Mouse (Mus musculus): ENCODE data around the gene Mcl1. TPM values are rescaled to one million over a fixed set of nuclear protein-coding genes. Genes with fewer than 3 reads are reported as not detected.
"Not testable (repeated sequence)": the region's sequence is repeated elsewhere in the genome, so short reads cannot be mapped to it uniquely, and the experiment has no call there.

The Mcl1 gene
- polyA plus RNA-seq, 1 experiment from 2014 or later: 46.3 TPM

- Histone ChIP-seq H3K4me1 (replicated peaks) (peaks cover 12% of the 10 kb centered on the region), H3K9ac (no peak overlapping the region), H3K27ac (replicated peaks) (no peak overlapping the region), H3K36me3 (no peaks in the 10 kb centered on the region), H3K4me2 (no peak overlapping the region), H3K4me3 (no peak overlapping the region), H3K27me3 (no peaks in the 10 kb centered on the region), H3K9me3 (no peaks in the 10 kb centered on the region)
- 69% methylated on average over 5 of the region's 5 CpGs for WGBS
- no peak for ATAC-seq (ENCODE audit: low FRiP score, low read depth)
These were observed 24.3 kb downstream of the Mcl1 start for GRCm38 (mm10) chr3:95682878-95683277.

- no peak overlapping the region for H3K4me3 ChIP-seq
These were observed 26.3 kb downstream of the Mcl1 start for GRCm38 (mm10) chr3:95684846-95685245.

GRCm38 (mm10) chr3:95685301-95685700 is 26.7 kb downstream of the Mcl1 start:
- Histone ChIP-seq H3K36me3 (no peaks in the 10 kb centered on the region), H3K27ac (replicated peaks) (no peak overlapping the region), H3K27me3 (no peaks in the 10 kb centered on the region), H3K9me3 (no peaks in the 10 kb centered on the region), H3K4me3 (no peak overlapping the region), H3K9ac (no peak overlapping the region), H3K4me2 (no peak overlapping the region), H3K4me1 (replicated peaks) (peaks cover 14% of the 10 kb centered on the region)
- ATAC-seq (ENCODE audit: low FRiP score, low read depth): no peak
- 82% methylated on average over 4 of the region's 4 CpGs for WGBS

More at GRCm38 (mm10) chr3:95684846-95685245, 26.3 kb downstream of the Mcl1 start:
- Histone ChIP-seq H3K36me3 (no peaks in the 10 kb centered on the region), H3K9me3 (no peaks in the 10 kb centered on the region), H3K9ac (no peak overlapping the region), H3K27me3 (no peaks in the 10 kb centered on the region), H3K4me2 (no peak overlapping the region), H3K27ac (replicated peaks) (no peak overlapping the region), H3K4me1 (replicated peaks) (peaks cover 14% of the 10 kb centered on the region)
- ATAC-seq (ENCODE audit: low FRiP score, low read depth): no peak
- 83% methylated on average over 6 of the region's 8 CpGs for WGBS

- no peak overlapping the region for H3K27ac ChIP-seq (replicated peaks)
- no peaks in the 10 kb centered on the region for H3K9me3 ChIP-seq
- no peaks in the 10 kb centered on the region for H3K27me3 ChIP-seq
- no peak for ATAC-seq (ENCODE audit: low FRiP score, low read depth)
- no peaks in the 10 kb centered on the region for H3K36me3 ChIP-seq
- H3K4me1 ChIP-seq (replicated peaks): peaks cover 14% of the 10 kb centered on the region
- H3K4me2 ChIP-seq: no peak overlapping the region
- no peak overlapping the region for H3K4me3 ChIP-seq
- WGBS: 83% methylated on average over 2 of the region's 2 CpGs
- no peak overlapping the region for H3K9ac ChIP-seq
These were observed 27.1 kb downstream of the Mcl1 start for GRCm38 (mm10) chr3:95685701-95686100.

GRCm38 (mm10) chr3:95686492-95687167 is 28.0 kb downstream of the Mcl1 start:
- H3K36me3 ChIP-seq: no peaks in the 10 kb centered on the region

GRCm38 (mm10) chr3:95687168-95687523 is 28.6 kb downstream of the Mcl1 start:
- H3K4me2 ChIP-seq: peak overlapping the region; percentile 90
- 9% methylated on average over 4 of the region's 4 CpGs for WGBS
- peaks cover 14% of the 10 kb centered on the region for H3K4me1 ChIP-seq (replicated peaks)
- peak; percentile 63 for ATAC-seq (ENCODE audit: low FRiP score, low read depth)
- peak overlapping the region; percentile 40 for H3K4me3 ChIP-seq
- no peak overlapping the region for H3K9ac ChIP-seq
- no peaks in the 10 kb centered on the region for H3K36me3 ChIP-seq
- no peaks in the 10 kb centered on the region for H3K9me3 ChIP-seq
- H3K27ac ChIP-seq (replicated peaks): no peak overlapping the region
- no peaks in the 10 kb centered on the region for H3K27me3 ChIP-seq

More at GRCm38 (mm10) chr3:95686492-95687167, 28.0 kb downstream of the Mcl1 start:
- no peaks in the 10 kb centered on the region for H3K9me3 ChIP-seq
- no peaks in the 10 kb centered on the region for H3K27me3 ChIP-seq
- H3K4me3 ChIP-seq: no peak overlapping the region
- H3K4me1 ChIP-seq (replicated peaks): peaks cover 14% of the 10 kb centered on the region
- 44% methylated on average over 10 of the region's 10 CpGs for WGBS
- no peak for ATAC-seq (ENCODE audit: low FRiP score, low read depth)
- no peak overlapping the region for H3K9ac ChIP-seq
- H3K4me2 ChIP-seq: peak overlapping the region; percentile 90
- H3K27ac ChIP-seq (replicated peaks): no peak overlapping the region

GRCm38 (mm10) chr3:95687524-95688421 is 29.2 kb downstream of the Mcl1 start, which contains the start of gene Adamtsl4:
Adamtsl4 (minus strand) TSS chr3:95687917.
- 4% methylated on average over 50 of the region's 50 CpGs for WGBS
- H3K4me1 ChIP-seq (replicated peaks): peaks cover 14% of the 10 kb centered on the region
- H3K36me3 ChIP-seq: no peaks in the 10 kb centered on the region
- peak; percentile 57 for ATAC-seq (ENCODE audit: low FRiP score, low read depth)
- H3K4me3 ChIP-seq: peak within 1 kb of the TSS; percentile 40
- 0 out of 2 replicates have a peak within 1 kb of the TSS, but pooled peaks have one; percentile 28 for H3K9ac ChIP-seq
- H3K9me3 ChIP-seq: no peaks in the 10 kb centered on the region
- peak within 1 kb of the TSS; percentile 90 for H3K4me2 ChIP-seq
- peak within 1 kb of the TSS; percentile 13; the same call in 1 of the 2 replicates for H3K27ac ChIP-seq (replicated peaks)
- no peaks in the 10 kb centered on the region for H3K27me3 ChIP-seq

GRCm38 (mm10) chr3:95689171-95689915 is 30.8 kb downstream of the Mcl1 start:
- no peaks in the 10 kb centered on the region for H3K27me3 ChIP-seq
- no peaks in the 10 kb centered on the region for H3K36me3 ChIP-seq
- H3K27ac ChIP-seq (replicated peaks): no peak overlapping the region
- no peak overlapping the region for H3K4me2 ChIP-seq
- H3K9ac ChIP-seq: no peak overlapping the region
- peaks cover 14% of the 10 kb centered on the region for H3K4me1 ChIP-seq (replicated peaks)
- ATAC-seq (ENCODE audit: low FRiP score, low read depth): no peak
- no peak overlapping the region for H3K4me3 ChIP-seq
- 39% methylated on average over 11 of the region's 11 CpGs for WGBS
- no peaks in the 10 kb centered on the region for H3K9me3 ChIP-seq

- no peaks in the 10 kb centered on the region for H3K27me3 ChIP-seq
- H3K36me3 ChIP-seq: no peaks in the 10 kb centered on the region
- no peak for ATAC-seq (ENCODE audit: low FRiP score, low read depth)
- H3K4me3 ChIP-seq: no peak overlapping the region
- H3K4me2 ChIP-seq: no peak overlapping the region
- H3K27ac ChIP-seq (replicated peaks): no peak overlapping the region
- WGBS: 39% methylated on average over 2 of the region's 2 CpGs
- H3K4me1 ChIP-seq (replicated peaks): peaks cover 14% of the 10 kb centered on the region
- no peaks in the 10 kb centered on the region for H3K9me3 ChIP-seq
- no peak overlapping the region for H3K9ac ChIP-seq
These were observed 31.4 kb downstream of the Mcl1 start for GRCm38 (mm10) chr3:95689940-95690339.

- H3K27me3 ChIP-seq; ATAC-seq (ENCODE audit: low FRiP score, low read depth); H3K4me3 ChIP-seq; H3K9me3 ChIP-seq; H3K9ac ChIP-seq; H3K36me3 ChIP-seq; H3K27ac ChIP-seq (replicated peaks); H3K4me2 ChIP-seq: not testable (repeated sequence)
- peaks cover 14% of the 10 kb centered on the region for H3K4me1 ChIP-seq (replicated peaks)
- 86% methylated on average over 2 of the region's 2 CpGs for WGBS
These were observed 32.0 kb downstream of the Mcl1 start for GRCm38 (mm10) chr3:95690552-95690951.

GRCm38 (mm10) chr3:95692677-95693076 is 34.1 kb downstream of the Mcl1 start:
- H3K27me3 ChIP-seq: no peaks in the 10 kb centered on the region
- H3K27ac ChIP-seq (replicated peaks): no peak overlapping the region
- H3K4me3 ChIP-seq: no peak overlapping the region
- WGBS: 86% methylated on average over 6 of the region's 6 CpGs
- H3K9me3 ChIP-seq: no peaks in the 10 kb centered on the region
- ATAC-seq (ENCODE audit: low FRiP score, low read depth): no peak
- no peak overlapping the region for H3K9ac ChIP-seq
- no peaks in the 10 kb centered on the region for H3K36me3 ChIP-seq
- H3K4me1 ChIP-seq (replicated peaks): peaks cover 16% of the 10 kb centered on the region
- H3K4me2 ChIP-seq: no peak overlapping the region

Data from hindbrain, embryonic 15.5 days (tissue).